Mouse (Mus musculus) bone marrow macrophage, adult 2 months (primary cell): ENCODE measurements around the gene Btnl6.
"Not testable (repeated sequence)": the region's sequence is repeated elsewhere in the genome, so short reads cannot be mapped to it uniquely, and the experiment has no call there.

Source experiments
- CTCF ChIP-seq: IDR thresholded peaks from 2 replicates; pipeline ENCODE4 v1.5.1; 2012; ENCODE audit warnings: low read depth, mild to moderate bottlenecking, low read length, moderate library complexity
- POLR2A ChIP-seq: IDR thresholded peaks from 2 replicates; pipeline ENCODE4 v1.6.1; 2012; ENCODE audit warnings: mild to moderate bottlenecking, low read depth, low read length, borderline replicate concordance

- not testable (repeated sequence) for TF ChIP-seq CTCF, POLR2A
Measured at GRCm38 (mm10) chr17:34495156-34495555, 22.0 kb downstream of the Btnl6 start.
